Mouse (Mus musculus): Measurements from ENCODE around the gene Phc3. TPM values are rescaled to one million over a fixed set of nuclear protein-coding genes. Genes with fewer than 3 reads are reported as not detected.

Phc3 gene
- polyA plus RNA-seq, 1 experiment from 2014 or later = 5.5 TPM

DNA sequence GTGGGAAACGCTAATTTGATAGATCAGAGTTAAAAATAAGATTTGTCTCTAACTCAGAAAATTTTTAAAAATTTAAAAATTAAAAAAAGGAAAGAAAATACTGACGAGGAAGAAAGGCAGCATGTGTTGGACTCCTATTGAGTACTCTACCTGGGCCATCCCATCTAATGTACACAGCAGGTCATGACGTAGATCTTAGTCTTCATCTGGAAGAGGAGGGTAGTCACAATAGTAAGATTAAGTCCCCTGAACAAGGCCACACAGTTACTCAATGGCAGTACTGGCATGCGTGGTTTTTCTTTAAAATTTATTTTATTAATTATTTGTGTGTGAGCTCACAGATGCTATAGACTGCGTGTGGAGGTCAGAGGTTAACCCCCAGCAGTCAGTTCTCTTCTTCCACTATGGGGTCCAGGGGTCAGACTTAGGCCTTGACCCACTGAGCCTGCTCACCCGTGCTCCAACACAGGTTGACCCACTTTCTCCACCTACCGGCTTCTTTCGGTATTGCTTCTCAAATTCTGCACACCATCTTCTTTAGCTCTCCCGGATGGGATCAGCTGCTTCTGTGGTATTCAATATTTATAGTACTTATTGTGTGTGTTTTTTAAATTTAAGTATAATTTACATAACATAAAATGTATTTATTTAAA, 6.0 kb upstream of the Phc3 start:
- Histone ChIP-seq H3K27ac (ENCODE audit: poor library complexity, severe bottlenecking) (no peak overlapping the region), H3K9me3 (replicated peaks) (no peaks in the 10 kb centered on the region), H3K36me3 (no peaks in the 10 kb centered on the region), H3K4me2 (no peak overlapping the region), H3K9ac (no peak overlapping the region), H3K4me1 (replicated peaks) (no peaks in the 10 kb centered on the region), H3K27me3 (replicated peaks) (no peaks in the 10 kb centered on the region), H3K4me3 (no peak overlapping the region)
- 43% methylated on average over 9 of the region's 9 CpGs for WGBS
- peak; percentile 33; the same call in 1 of the 2 replicates for ATAC-seq (ENCODE audit: insufficient number of reproducible peaks, low FRiP score)

DNA sequence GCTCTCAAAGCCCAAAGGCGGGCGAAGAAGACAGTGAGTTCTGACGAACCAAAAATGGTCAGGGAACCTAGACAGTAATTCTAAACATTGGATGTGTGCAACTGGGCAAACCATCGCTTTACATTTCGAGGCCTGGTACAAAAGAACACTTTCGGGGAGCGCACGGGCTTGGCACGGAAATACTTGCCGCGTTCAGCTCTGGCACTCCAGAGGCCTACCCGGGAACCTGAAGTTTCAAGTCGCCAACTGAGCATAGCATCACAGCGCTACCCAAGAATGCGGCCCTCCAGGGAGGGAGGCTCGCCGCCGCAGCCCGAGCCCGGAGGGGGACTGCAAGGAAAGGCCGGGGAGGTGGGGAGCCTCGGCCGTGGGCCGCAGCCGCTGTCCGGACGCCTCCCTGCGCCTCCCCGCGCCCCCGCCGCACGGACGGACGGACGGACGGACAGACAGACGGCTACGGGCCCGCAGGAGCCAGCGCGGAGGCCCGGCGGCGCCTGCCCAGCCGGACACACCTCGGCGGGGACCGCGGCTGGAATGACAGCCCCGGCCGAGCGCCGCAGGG, 603 bp downstream of the Phc3 start:
- peak overlapping the region; percentile 71 for H3K4me2 ChIP-seq
- H3K27ac ChIP-seq (ENCODE audit: poor library complexity, severe bottlenecking) = peak overlapping the region; percentile 88
- 1% methylated on average over 54 of the region's 54 CpGs for WGBS

DNA sequence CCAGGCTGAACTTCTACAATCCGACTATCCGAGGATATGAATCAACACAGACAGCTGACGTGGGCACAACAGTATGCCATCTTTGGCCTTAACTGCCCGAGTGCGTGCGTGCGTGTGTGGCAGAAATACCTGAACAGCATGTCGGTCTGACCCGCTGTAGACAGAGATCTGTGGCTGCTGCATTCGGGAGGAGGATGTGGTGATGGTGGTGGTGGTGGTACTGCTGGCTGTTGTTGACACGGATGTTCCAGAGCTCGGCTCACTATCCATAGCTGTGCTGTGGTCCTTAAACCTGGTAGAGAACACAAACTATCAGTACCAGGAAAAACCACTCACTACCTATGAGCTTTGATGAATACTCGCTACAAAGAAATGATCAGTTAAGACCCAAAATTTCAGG, 3.6 kb downstream of the Phc3 start:
- WGBS = 93% methylated on average over 13 of the region's 13 CpGs
- peaks cover 47% of the 10 kb centered on the region for H3K36me3 ChIP-seq
- H3K4me3 ChIP-seq = no peak overlapping the region
- no peak overlapping the region for H3K4me2 ChIP-seq
- no peak for ATAC-seq (ENCODE audit: insufficient number of reproducible peaks, low FRiP score)
- H3K27me3 ChIP-seq (replicated peaks) = no peaks in the 10 kb centered on the region
- H3K4me1 ChIP-seq (replicated peaks) = peaks cover 15% of the 10 kb centered on the region
- peaks cover 4% of the 10 kb centered on the region; the same call in 1 of the 2 replicates for H3K9me3 ChIP-seq (replicated peaks)
- H3K9ac ChIP-seq = no peak overlapping the region
- H3K27ac ChIP-seq (ENCODE audit: poor library complexity, severe bottlenecking) = no peak overlapping the region

More for the DNA sequence above, 603 bp downstream of the Phc3 start:
- H3K36me3 ChIP-seq = peaks cover 26% of the 10 kb centered on the region
- peak overlapping the region; percentile 88 for H3K4me3 ChIP-seq
- peaks cover 14% of the 10 kb centered on the region for H3K4me1 ChIP-seq (replicated peaks)
- H3K9me3 ChIP-seq (replicated peaks) = no peaks in the 10 kb centered on the region
- peak overlapping the region; percentile 96 for H3K9ac ChIP-seq
- no peaks in the 10 kb centered on the region for H3K27me3 ChIP-seq (replicated peaks)
- ATAC-seq (ENCODE audit: insufficient number of reproducible peaks, low FRiP score) = peak; percentile 78

DNA sequence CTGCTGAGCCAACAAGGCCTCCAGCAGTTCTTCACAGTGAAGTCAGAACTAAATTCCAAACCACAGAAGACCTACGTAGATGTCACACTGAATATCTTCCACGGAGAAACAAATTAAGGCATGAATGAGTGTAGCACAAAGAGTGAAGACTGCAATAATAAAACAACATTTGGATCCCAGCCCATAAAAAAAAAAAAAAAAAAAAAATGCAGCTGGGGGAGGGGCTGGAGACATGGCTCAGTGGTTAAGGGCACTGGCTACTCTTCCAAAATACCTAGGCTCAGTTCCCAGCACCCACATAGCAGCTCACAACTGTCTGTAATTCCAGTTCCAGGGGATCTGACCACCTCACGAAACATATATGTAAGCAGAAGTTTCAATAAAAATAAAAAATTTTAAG, 5.0 kb downstream of the Phc3 start:
- no peaks in the 10 kb centered on the region for H3K27me3 ChIP-seq (replicated peaks)
- no peak overlapping the region for H3K4me2 ChIP-seq
- H3K27ac ChIP-seq (ENCODE audit: poor library complexity, severe bottlenecking) = no peak overlapping the region
- 95% methylated on average over 3 of the region's 3 CpGs for WGBS
- H3K4me1 ChIP-seq (replicated peaks) = peaks cover 22% of the 10 kb centered on the region
- no peak overlapping the region for H3K4me3 ChIP-seq
- H3K9me3 ChIP-seq (replicated peaks) = peaks cover 4% of the 10 kb centered on the region; the same call in 1 of the 2 replicates
- peaks cover 61% of the 10 kb centered on the region for H3K36me3 ChIP-seq
- ATAC-seq (ENCODE audit: insufficient number of reproducible peaks, low FRiP score) = no peak
- H3K9ac ChIP-seq = no peak overlapping the region

DNA sequence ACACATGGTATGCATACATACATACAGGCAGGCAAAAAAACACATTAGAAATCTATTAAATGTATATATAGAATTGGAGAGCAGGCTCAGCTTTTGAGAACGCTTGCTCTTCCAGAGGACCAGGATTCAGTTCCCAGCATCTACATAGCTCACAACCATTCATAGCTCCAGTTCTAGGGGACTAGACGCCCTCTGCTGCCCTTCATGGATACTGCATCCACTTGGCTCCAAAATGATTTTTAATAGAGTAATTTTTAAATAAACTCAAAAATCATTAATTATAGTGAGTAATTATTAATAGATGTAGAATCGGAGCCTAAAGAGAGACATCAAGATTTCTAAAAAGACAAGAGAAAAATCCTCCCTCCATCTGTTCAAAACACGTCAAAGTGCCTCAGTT, 6.1 kb downstream of the Phc3 start:
- peaks cover 4% of the 10 kb centered on the region; the same call in 1 of the 2 replicates for H3K9me3 ChIP-seq (replicated peaks)
- WGBS = 88% methylated on average over 4 of the region's 4 CpGs
- no peak overlapping the region for H3K27ac ChIP-seq (ENCODE audit: poor library complexity, severe bottlenecking)
- peaks cover 30% of the 10 kb centered on the region for H3K4me1 ChIP-seq (replicated peaks)
- peaks cover 70% of the 10 kb centered on the region for H3K36me3 ChIP-seq
- H3K9ac ChIP-seq = no peak overlapping the region
- H3K27me3 ChIP-seq (replicated peaks) = no peaks in the 10 kb centered on the region
- H3K4me3 ChIP-seq = no peak overlapping the region
- H3K4me2 ChIP-seq = no peak overlapping the region
- ATAC-seq (ENCODE audit: insufficient number of reproducible peaks, low FRiP score) = no peak

DNA sequence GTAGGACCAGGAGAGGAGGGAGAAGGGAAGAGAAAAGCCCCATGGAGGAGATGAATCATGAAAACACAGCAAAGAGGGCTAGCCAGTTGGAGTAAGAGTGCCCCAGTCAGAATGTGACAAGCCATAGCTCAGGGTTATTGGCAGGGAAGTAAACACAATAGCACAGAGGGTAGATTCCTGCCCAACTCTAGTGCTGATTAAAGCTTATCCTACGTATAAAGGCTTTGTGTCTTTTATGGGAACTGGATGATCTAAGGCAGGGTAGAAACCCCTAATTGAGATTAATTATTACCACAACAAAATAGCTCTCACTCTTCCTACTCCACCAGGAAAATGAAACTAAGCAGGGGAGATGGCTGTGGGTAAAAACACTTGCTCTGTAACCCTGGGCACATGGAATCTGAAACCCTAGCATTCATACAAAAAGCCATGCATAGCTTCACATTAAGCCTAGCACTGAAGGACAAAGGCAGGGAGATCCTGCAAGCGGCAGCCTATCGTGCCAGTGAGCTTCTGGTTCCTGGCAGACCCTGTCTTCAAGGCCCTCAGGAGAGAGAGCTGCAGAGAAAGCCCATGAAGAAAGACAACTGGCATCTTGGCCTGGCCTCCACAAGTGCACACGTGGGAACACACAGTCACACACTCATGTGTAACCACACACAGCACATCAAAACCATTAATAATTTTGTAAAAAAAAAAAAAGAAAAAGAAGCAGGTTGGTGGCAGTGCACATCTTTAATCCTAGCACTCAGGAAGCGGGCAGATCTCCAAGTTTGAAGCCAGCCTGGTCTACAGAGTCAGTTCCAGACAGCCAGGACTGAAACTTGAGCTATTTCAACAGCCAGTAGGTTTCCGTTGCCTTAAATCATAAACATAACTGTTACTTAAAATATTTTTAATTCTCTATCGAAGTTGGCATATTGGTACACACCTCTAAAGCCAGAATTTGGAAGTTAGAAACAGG, 9.1 kb downstream of the Phc3 start:
- Histone ChIP-seq H3K4me1 (replicated peaks) (peaks cover 26% of the 10 kb centered on the region), H3K27me3 (replicated peaks) (no peaks in the 10 kb centered on the region), H3K4me2 (no peak overlapping the region), H3K9me3 (replicated peaks) (peaks cover 4% of the 10 kb centered on the region; the same call in 1 of the 2 replicates), H3K9ac (no peak overlapping the region), H3K36me3 (peaks cover 78% of the 10 kb centered on the region), H3K27ac (ENCODE audit: poor library complexity, severe bottlenecking) (peak overlapping the region; percentile 40; the same call in 1 of the 2 replicates), H3K4me3 (no peak overlapping the region)
- ATAC-seq (ENCODE audit: insufficient number of reproducible peaks, low FRiP score) = no peak
- 69% methylated on average over 7 of the region's 7 CpGs for WGBS

DNA sequence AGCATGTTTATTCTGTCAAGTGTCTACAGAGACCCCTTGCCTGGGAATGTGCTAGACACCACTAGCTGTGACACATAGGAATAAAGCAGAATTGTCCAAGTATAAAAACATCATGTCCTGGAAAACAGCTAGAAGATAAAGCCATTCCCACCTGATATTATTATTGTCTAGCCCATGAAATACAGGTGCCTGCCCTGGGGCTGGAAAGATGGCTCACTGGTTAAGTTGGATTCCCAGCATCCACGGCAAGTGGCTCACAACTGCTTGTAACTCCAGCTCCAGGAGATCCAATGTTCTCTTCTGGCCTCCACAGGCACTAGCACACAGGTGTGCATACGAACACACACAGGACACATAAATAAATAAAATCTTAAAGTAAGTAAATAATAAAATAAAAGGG, 10.5 kb downstream of the Phc3 start:
- Histone ChIP-seq H3K4me2 (no peak overlapping the region), H3K9ac (no peak overlapping the region), H3K4me3 (no peak overlapping the region), H3K36me3 (peaks cover 78% of the 10 kb centered on the region), H3K27ac (ENCODE audit: poor library complexity, severe bottlenecking) (peak overlapping the region; percentile 56; the same call in 1 of the 2 replicates), H3K9me3 (replicated peaks) (peaks cover 4% of the 10 kb centered on the region; the same call in 1 of the 2 replicates), H3K27me3 (replicated peaks) (no peaks in the 10 kb centered on the region), H3K4me1 (replicated peaks) (peaks cover 26% of the 10 kb centered on the region)
- ATAC-seq (ENCODE audit: insufficient number of reproducible peaks, low FRiP score) = no peak
- 61% methylated on average over 2 of the region's 2 CpGs for WGBS

DNA sequence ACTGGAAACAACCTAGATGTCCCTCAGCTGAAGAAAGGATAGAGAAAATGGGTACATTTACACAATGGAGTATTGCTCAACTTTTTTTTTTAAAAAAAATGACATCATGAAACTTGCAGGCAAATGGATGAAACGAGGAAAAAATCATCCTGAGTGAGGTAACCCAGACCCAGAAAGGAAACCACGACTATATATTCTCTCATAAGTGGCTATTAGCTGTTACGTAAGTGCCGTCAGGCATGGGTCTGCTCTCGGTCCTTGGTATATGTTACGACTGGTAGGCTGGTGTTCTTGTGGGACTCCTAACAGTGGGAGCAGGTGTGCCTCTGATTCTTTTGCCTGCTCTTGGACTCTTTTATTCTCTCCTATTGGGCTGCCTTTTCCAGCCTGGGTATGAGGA, 12.9 kb downstream of the Phc3 start:
- Histone ChIP-seq H3K36me3 (peaks cover 76% of the 10 kb centered on the region), H3K4me3 (no peak overlapping the region), H3K9me3 (replicated peaks) (no peaks in the 10 kb centered on the region), H3K4me1 (replicated peaks) (peaks cover 26% of the 10 kb centered on the region), H3K9ac (no peak overlapping the region), H3K27ac (ENCODE audit: poor library complexity, severe bottlenecking) (no peak overlapping the region), H3K4me2 (no peak overlapping the region), H3K27me3 (replicated peaks) (no peaks in the 10 kb centered on the region)
- WGBS = 92% methylated on average over 6 of the region's 6 CpGs
- no peak for ATAC-seq (ENCODE audit: insufficient number of reproducible peaks, low FRiP score)

DNA sequence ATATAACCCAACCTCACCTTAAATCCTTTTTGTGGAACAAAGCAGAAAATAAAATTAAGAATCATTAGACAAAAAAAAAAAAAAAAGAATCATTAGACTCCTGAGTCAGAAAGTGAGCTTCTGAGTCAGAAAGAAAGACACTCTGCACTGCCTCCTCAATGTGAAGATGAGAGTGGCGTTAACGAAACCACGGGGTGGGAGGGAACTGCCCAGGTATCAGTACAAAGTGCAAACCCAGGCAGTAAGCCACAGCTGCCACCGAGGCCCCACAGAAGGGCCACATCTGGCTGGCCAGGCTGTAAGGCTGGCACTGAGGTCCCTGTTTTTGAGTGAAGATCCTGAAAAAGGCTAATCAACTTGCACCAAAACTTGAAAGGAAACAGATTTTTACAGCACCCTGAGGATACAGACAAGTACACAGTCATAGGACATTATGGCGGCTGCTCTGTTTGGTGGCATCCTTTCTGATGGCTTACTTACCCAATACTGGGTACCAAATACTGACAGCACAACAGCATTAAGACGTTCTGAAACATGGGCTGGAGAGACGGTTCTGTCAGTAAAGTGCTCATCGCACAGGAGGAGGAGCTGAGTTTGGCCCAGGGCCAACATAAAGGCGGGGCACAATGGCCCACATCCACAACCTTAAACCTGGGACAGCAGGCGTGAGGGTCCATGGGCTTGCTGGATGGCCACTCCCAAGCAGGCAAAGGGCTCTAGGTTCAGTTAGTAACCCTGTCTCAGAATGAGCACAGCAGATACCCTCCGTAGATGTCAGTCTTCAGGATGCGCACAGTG, 16.7 kb downstream of the Phc3 start:
- 85% methylated on average over 12 of the region's 12 CpGs for WGBS

DNA sequence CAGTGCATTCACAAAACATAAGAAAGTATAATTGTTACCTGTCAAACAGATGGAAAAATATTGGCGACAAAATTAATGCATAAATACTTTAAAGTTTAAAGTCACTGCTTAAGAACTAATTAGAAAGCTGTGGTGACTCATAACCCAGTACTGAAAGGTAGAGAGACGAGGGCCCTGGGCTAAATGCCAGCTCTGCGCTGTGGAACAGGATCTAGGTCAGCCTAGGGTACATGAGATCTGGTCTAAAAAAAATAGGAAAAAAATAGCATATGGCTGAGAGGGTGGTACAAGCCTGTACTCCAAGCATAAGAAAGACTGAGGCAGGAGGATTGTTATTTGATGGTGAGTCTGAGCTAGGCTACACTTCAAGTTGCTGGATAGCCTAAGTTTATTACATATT, 17.6 kb downstream of the Phc3 start:
- no peaks in the 10 kb centered on the region for H3K4me1 ChIP-seq (replicated peaks)
- H3K27me3 ChIP-seq (replicated peaks) = no peaks in the 10 kb centered on the region
- no peak overlapping the region for H3K4me2 ChIP-seq
- WGBS = 73% methylated on average over 3 of the region's 3 CpGs
- no peaks in the 10 kb centered on the region for H3K9me3 ChIP-seq (replicated peaks)
- no peak overlapping the region for H3K4me3 ChIP-seq
- ATAC-seq (ENCODE audit: insufficient number of reproducible peaks, low FRiP score) = no peak
- peaks cover 62% of the 10 kb centered on the region for H3K36me3 ChIP-seq
- H3K9ac ChIP-seq = no peak overlapping the region
- H3K27ac ChIP-seq (ENCODE audit: poor library complexity, severe bottlenecking) = no peak overlapping the region

More for the DNA sequence above, 16.7 kb downstream of the Phc3 start:
- Histone ChIP-seq H3K4me1 (replicated peaks) (no peaks in the 10 kb centered on the region), H3K36me3 (peaks cover 64% of the 10 kb centered on the region), H3K9me3 (replicated peaks) (no peaks in the 10 kb centered on the region), H3K4me3 (no peak overlapping the region), H3K27me3 (replicated peaks) (no peaks in the 10 kb centered on the region), H3K9ac (no peak overlapping the region), H3K27ac (ENCODE audit: poor library complexity, severe bottlenecking) (no peak overlapping the region), H3K4me2 (no peak overlapping the region)
- no peak for ATAC-seq (ENCODE audit: insufficient number of reproducible peaks, low FRiP score)

All from heart, embryonic 12.5 days (tissue).